Mouse (Mus musculus): ENCODE data around the gene Ap5m1.

DNA sequence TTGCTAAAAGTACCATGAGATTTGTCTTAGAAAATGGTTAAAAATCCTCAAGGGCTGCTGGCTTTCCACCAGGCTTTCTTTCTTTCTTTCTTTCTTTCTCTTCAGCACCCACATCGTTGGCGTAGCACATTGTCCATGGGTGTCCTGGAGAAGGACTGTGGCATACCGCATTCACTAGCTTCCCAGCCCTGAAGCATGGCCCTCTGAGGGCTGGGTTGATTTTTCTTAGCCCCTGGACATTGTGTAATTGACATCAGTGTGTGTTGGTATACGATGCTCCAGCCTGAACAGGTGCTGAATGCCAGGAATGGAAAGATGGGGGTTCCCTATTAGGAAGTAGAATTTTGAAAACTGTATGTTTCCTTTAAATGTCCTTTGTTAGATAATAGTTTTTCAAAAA is 25.4 kb downstream of the Ap5m1 start:
- TF ChIP-seq ZC3H11A (IDR thresholded peaks at IDR 0.05; ENCODE audit: borderline replicate concordance, low read depth, low read length) (no peak), ZNF384 (IDR thresholded peaks at IDR 0.05; ENCODE audit: low read depth, low read length) (no peak), CHD2 (IDR thresholded peaks at IDR 0.05; ENCODE audit: low read depth, low read length) (no peak), HCFC1 (IDR thresholded peaks at IDR 0.05; ENCODE audit: borderline replicate concordance, insufficient read depth, low read length) (no peak), MAFK (IDR thresholded peaks at IDR 0.05; ENCODE audit: insufficient read depth, low read depth, low read length) (no peak)

All from ES-E14 (cell line).